Mouse (Mus musculus): ENCODE data around the gene Olfr1269. TPM values are rescaled to one million over a fixed set of nuclear protein-coding genes. Genes with fewer than 3 reads are reported as not detected.

Olfr1269 gene
- polyA plus RNA-seq (2015; fragmentation: Nextera tagmentation; extraction: Ambion mirVana), result not detected in 2 replicates

- Histone ChIP-seq H3K4me1 (ENCODE audit: control insufficient read depth, low read depth, low read length) (no peaks in the 10 kb centered on the region), H3K4me3 (ENCODE audit: low read depth, low read length) (no peak within 1 kb of the TSS), H3K4me2 (ENCODE audit: low read depth, low read length) (no peak within 1 kb of the TSS), H3K9ac (ENCODE audit: low read depth, low read length) (no peak within 1 kb of the TSS), H3K36me3 (ENCODE audit: control insufficient read depth, insufficient read depth) (no peaks in the 10 kb centered on the region), H3K9me3 (replicated peaks; ENCODE audit: control insufficient read depth, low read length) (no peaks in the 10 kb centered on the region), H3K27me3 (ENCODE audit: control insufficient read depth, insufficient read depth, low read depth, low read length) (no peaks in the 10 kb centered on the region), H3K27ac (ENCODE audit: low read length) (no peak within 1 kb of the TSS)
- ATAC-seq (ENCODE audit: low read depth), result no peak
- 54% methylated on average over 1 of the region's 1 CpGs for WGBS (ENCODE audit: insufficient replicate concordance)
Observed at GRCm38 (mm10) chr2:90121312-90121711, at the start of gene Olfr1269. TSS of gene Olfr1269 (minus strand) at chr2:90121412.

- no peaks in the 10 kb centered on the region for H3K9me3 ChIP-seq (replicated peaks; ENCODE audit: control insufficient read depth, low read length)
- no peak overlapping the region for H3K27ac ChIP-seq (ENCODE audit: low read length)
- H3K36me3 ChIP-seq (ENCODE audit: control insufficient read depth, insufficient read depth), result no peaks in the 10 kb centered on the region
- 67% methylated on average over 9 of the region's 9 CpGs for WGBS (ENCODE audit: insufficient replicate concordance)
- no peak overlapping the region for H3K4me2 ChIP-seq (ENCODE audit: low read depth, low read length)
- no peaks in the 10 kb centered on the region for H3K4me1 ChIP-seq (ENCODE audit: control insufficient read depth, low read depth, low read length)
- H3K27me3 ChIP-seq (ENCODE audit: control insufficient read depth, insufficient read depth, low read depth, low read length), result no peaks in the 10 kb centered on the region
- no peak overlapping the region for H3K9ac ChIP-seq (ENCODE audit: low read depth, low read length)
- ATAC-seq (ENCODE audit: low read depth), result no peak
- H3K4me3 ChIP-seq (ENCODE audit: low read depth, low read length), result no peak overlapping the region
Observed at GRCm38 (mm10) chr2:90153916-90154315, 32.7 kb upstream of the Olfr1269 start.

GRCm38 (mm10) chr2:90152991-90153390 is 31.8 kb upstream of the Olfr1269 start, which contains the start of gene Olfr1270:
TSS of gene Olfr1270 (minus strand) at chr2:90153091.
- Histone ChIP-seq H3K36me3 (ENCODE audit: control insufficient read depth, insufficient read depth) (no peaks in the 10 kb centered on the region), H3K9ac (ENCODE audit: low read depth, low read length) (no peak within 1 kb of the TSS), H3K4me1 (ENCODE audit: control insufficient read depth, low read depth, low read length) (no peaks in the 10 kb centered on the region), H3K4me3 (ENCODE audit: low read depth, low read length) (no peak within 1 kb of the TSS), H3K9me3 (replicated peaks; ENCODE audit: control insufficient read depth, low read length) (no peaks in the 10 kb centered on the region), H3K27ac (ENCODE audit: low read length) (no peak within 1 kb of the TSS), H3K4me2 (ENCODE audit: low read depth, low read length) (no peak within 1 kb of the TSS), H3K27me3 (ENCODE audit: control insufficient read depth, insufficient read depth, low read depth, low read length) (no peaks in the 10 kb centered on the region)
- 66% methylated on average over 3 of the region's 3 CpGs for WGBS (ENCODE audit: insufficient replicate concordance)
- ATAC-seq (ENCODE audit: low read depth), result no peak

- Histone ChIP-seq H3K9ac (ENCODE audit: low read depth, low read length) (no peak within 1 kb of the TSS), H3K9me3 (replicated peaks; ENCODE audit: control insufficient read depth, low read length) (no peaks in the 10 kb centered on the region), H3K4me1 (ENCODE audit: control insufficient read depth, low read depth, low read length) (no peaks in the 10 kb centered on the region), H3K4me3 (ENCODE audit: low read depth, low read length) (no peak within 1 kb of the TSS), H3K27me3 (ENCODE audit: control insufficient read depth, insufficient read depth, low read depth, low read length) (no peaks in the 10 kb centered on the region), H3K27ac (ENCODE audit: low read length) (no peak within 1 kb of the TSS), H3K4me2 (ENCODE audit: low read depth, low read length) (no peak within 1 kb of the TSS), H3K36me3 (ENCODE audit: control insufficient read depth, insufficient read depth) (no peaks in the 10 kb centered on the region)
- no peak for ATAC-seq (ENCODE audit: low read depth)
Observed at GRCm38 (mm10) chr2:90142196-90142595, 21.0 kb upstream of the Olfr1269 start, which contains the start of gene Olfr32. TSS of gene Olfr32 (minus strand) at chr2:90142296.

- H3K4me3 ChIP-seq (ENCODE audit: low read depth, low read length), result no peak overlapping the region
- no peak overlapping the region for H3K9ac ChIP-seq (ENCODE audit: low read depth, low read length)
- ATAC-seq (ENCODE audit: low read depth), result no peak
- no peak overlapping the region for H3K27ac ChIP-seq (ENCODE audit: low read length)
- H3K9me3 ChIP-seq (replicated peaks; ENCODE audit: control insufficient read depth, low read length), result no peaks in the 10 kb centered on the region
- WGBS (ENCODE audit: insufficient replicate concordance), result 49% methylated on average over 2 of the region's 2 CpGs
- H3K36me3 ChIP-seq (ENCODE audit: control insufficient read depth, insufficient read depth), result no peaks in the 10 kb centered on the region
- no peaks in the 10 kb centered on the region for H3K27me3 ChIP-seq (ENCODE audit: control insufficient read depth, insufficient read depth, low read depth, low read length)
- H3K4me2 ChIP-seq (ENCODE audit: low read depth, low read length), result no peak overlapping the region
- H3K4me1 ChIP-seq (ENCODE audit: control insufficient read depth, low read depth, low read length), result no peaks in the 10 kb centered on the region
Observed at GRCm38 (mm10) chr2:90070065-90070464, 51.1 kb downstream of the Olfr1269 start.

Other genes starting within 250 kb of the Olfr1269 start
- gene Olfr1257, start 243.0 kb downstream of the Olfr1269 start, polyA plus RNA-seq (2015; fragmentation: Nextera tagmentation; extraction: Ambion mirVana), result not detected in 2 replicates
- not detected in 2 replicates for gene Olfr1258, start 194.1 kb downstream of the Olfr1269 start, polyA plus RNA-seq (2015; fragmentation: Nextera tagmentation; extraction: Ambion mirVana)
- gene Olfr1259, start 172.7 kb downstream of the Olfr1269 start, polyA plus RNA-seq (2015; fragmentation: Nextera tagmentation; extraction: Ambion mirVana), result not detected in 2 replicates
- gene Olfr1260, start 147.1 kb downstream of the Olfr1269 start, polyA plus RNA-seq (2015; fragmentation: Nextera tagmentation; extraction: Ambion mirVana), result not detected in 2 replicates
- gene Olfr1261, start 130.2 kb downstream of the Olfr1269 start, polyA plus RNA-seq (2015; fragmentation: Nextera tagmentation; extraction: Ambion mirVana), result not detected in 2 replicates
- gene Olfr1262, start 121.3 kb downstream of the Olfr1269 start, polyA plus RNA-seq (2015; fragmentation: Nextera tagmentation; extraction: Ambion mirVana), result not detected in 2 replicates
- not detected in 2 replicates for gene Olfr1263, start 109.3 kb downstream of the Olfr1269 start, polyA plus RNA-seq (2015; fragmentation: Nextera tagmentation; extraction: Ambion mirVana)
- gene Olfr1264, start 95.8 kb downstream of the Olfr1269 start, polyA plus RNA-seq (2015; fragmentation: Nextera tagmentation; extraction: Ambion mirVana), result not detected in 2 replicates
- not detected in 2 replicates for gene Olfr1265, start 86.1 kb downstream of the Olfr1269 start, polyA plus RNA-seq (2015; fragmentation: Nextera tagmentation; extraction: Ambion mirVana)
- not detected in 2 replicates for gene Olfr140, start 57.8 kb downstream of the Olfr1269 start, polyA plus RNA-seq (2015; fragmentation: Nextera tagmentation; extraction: Ambion mirVana)
- not detected in 2 replicates for gene Olfr32, start 20.9 kb upstream of the Olfr1269 start, polyA plus RNA-seq (2015; fragmentation: Nextera tagmentation; extraction: Ambion mirVana)
- not detected in 2 replicates for gene Olfr1270, start 31.7 kb upstream of the Olfr1269 start, polyA plus RNA-seq (2015; fragmentation: Nextera tagmentation; extraction: Ambion mirVana)
- 0.05 TPM in 1 of 2 replicates, not detected in the other for gene Olfr1506, start 103.1 kb upstream of the Olfr1269 start, polyA plus RNA-seq (2015; fragmentation: Nextera tagmentation; extraction: Ambion mirVana)
- gene Olfr142, start 136.2 kb upstream of the Olfr1269 start, polyA plus RNA-seq (2015; fragmentation: Nextera tagmentation; extraction: Ambion mirVana), result not detected in 2 replicates
- gene Olfr1271, start 149.6 kb upstream of the Olfr1269 start, polyA plus RNA-seq (2015; fragmentation: Nextera tagmentation; extraction: Ambion mirVana), result not detected in 2 replicates
- gene Olfr1272, start 171.4 kb upstream of the Olfr1269 start, polyA plus RNA-seq (2015; fragmentation: Nextera tagmentation; extraction: Ambion mirVana), result not detected in 2 replicates
- gene Gm13769, start 200.8 kb upstream of the Olfr1269 start, polyA plus RNA-seq (2015; fragmentation: Nextera tagmentation; extraction: Ambion mirVana), result not detected in 2 replicates

All from liver, embryonic 16.5 days (tissue).